Mouse (Mus musculus): Measurements from ENCODE around the gene Yaf2.

- TF ChIP-seq CTCF (IDR thresholded peaks at IDR 0.05; ENCODE audit: insufficient read depth, low read length): no peak
- no peak for TF ChIP-seq POLR2A (IDR thresholded peaks at IDR 0.05; ENCODE audit: borderline replicate concordance, extremely low read depth, low read depth, low read length)
Measured at GRCm38 (mm10) chr15:93285244-93285643, 51.5 kb downstream of the Yaf2 start.

Measured in lung, adult 2 months (tissue).